Mouse (Mus musculus) stomach, embryonic 16.5 days (tissue): ENCODE measurements at regions not wholly inside any gene's neighbourhood (a gene's known extent, or its start where the extent isn't known, plus 50 kb on each side); places are given as distances from the start of the nearest gene placed in this dataset.

Experiments used
- ATAC-seq: fragments of 200-750 bp; cut with Nextera tagmentation; 2 replicates; pipeline ENCODE4 v1.8.0; 2017; ENCODE audit warnings: moderate number of reproducible peaks, moderate TSS enrichment; ENCODE audit not compliant: insufficient read depth, low FRiP score
- H3K27ac ChIP-seq: fragments of 300-500 bp; sonication (generic); 2 replicates; pipeline ENCODE4 v1.5.1; 2014; ENCODE audit warnings: low read length
- H3K27me3 ChIP-seq: fragments of 300-500 bp; sonication (generic); 2 replicates; pipeline ENCODE4 v1.6.1; 2014; ENCODE audit warnings: low read length, control low read depth, mixed read lengths; ENCODE audit not compliant: control insufficient read depth, insufficient read depth
- H3K36me3 ChIP-seq: fragments of 300-500 bp; sonication (generic); 2 replicates; pipeline ENCODE4 v1.6.1; 2014; ENCODE audit warnings: low read length; ENCODE audit not compliant: control insufficient read depth, insufficient read depth
- H3K4me1 ChIP-seq: fragments of 300-500 bp; sonication (generic); 2 replicates; pipeline ENCODE4 v1.6.1; 2014; ENCODE audit warnings: low read length, control low read depth, mixed read lengths; ENCODE audit not compliant: control insufficient read depth, insufficient read depth
- H3K4me2 ChIP-seq: fragments of 300-500 bp; sonication (generic); 2 replicates; pipeline ENCODE4 v1.6.1; 2014; ENCODE audit warnings: low read depth, low read length, mixed read lengths
- H3K4me3 ChIP-seq: fragments of 300-500 bp; sonication (generic); replicated peaks from 2 replicates; pipeline ENCODE4 v1.5.1; 2014; ENCODE audit warnings: mild to moderate bottlenecking, low read length
- H3K9ac ChIP-seq: fragments of 300-500 bp; sonication (generic); 2 replicates; pipeline ENCODE4 v1.6.1; 2014; ENCODE audit warnings: low read length
- H3K9me3 ChIP-seq: fragments of 300-500 bp; sonication (generic); replicated peaks from 2 replicates; pipeline ENCODE4 v1.6.1; 2016; ENCODE audit warnings: low read length, control low read depth; ENCODE audit not compliant: control insufficient read depth
- WGBS: fragments of 180-500 bp; shearing (Covaris S2); extraction: QIAGEN DNeasy Blood & Tissue Kit; methylation state at CpG from one replicate; pipeline ENCODE4 v1.1.7; 2014; 5-methylcytosine and 5-hydroxymethylcytosine counted together

DNA sequence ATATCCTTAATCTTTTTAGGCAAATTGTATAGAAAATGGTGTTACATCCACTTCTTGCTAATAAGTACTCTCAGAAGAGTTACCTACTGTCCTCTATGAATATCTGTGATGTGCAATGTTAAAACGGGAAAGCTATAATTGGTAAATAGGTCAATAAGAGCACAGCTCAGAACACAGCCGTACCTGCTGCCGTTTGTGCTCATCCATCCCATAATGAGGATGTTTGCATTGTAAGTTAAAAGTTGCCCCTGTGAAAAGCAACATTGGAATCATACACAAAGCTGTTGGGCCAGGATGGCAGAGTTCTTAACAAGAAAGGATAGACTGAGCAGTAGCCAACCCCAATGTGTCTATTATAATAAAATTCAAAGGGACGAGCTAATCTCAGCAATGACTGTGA, 476.6 kb downstream of the Ptprc start:
- ATAC-seq: no peak
- no peaks in the 10 kb centered on the region for H3K27me3 ChIP-seq
- 83% methylated on average over 4 of the region's 4 CpGs for WGBS
- H3K9me3 ChIP-seq: no peaks in the 10 kb centered on the region
- no peaks in the 10 kb centered on the region for H3K36me3 ChIP-seq
- no peak overlapping the region for H3K9ac ChIP-seq
- H3K4me1 ChIP-seq: no peaks in the 10 kb centered on the region
- H3K27ac ChIP-seq: no peak overlapping the region
- H3K4me2 ChIP-seq: no peak overlapping the region
- no peak overlapping the region for H3K4me3 ChIP-seq

GRCm38 (mm10) chr1:137697289-137697688, 478.2 kb downstream of the Ptprc start:
- H3K9ac ChIP-seq: no peak overlapping the region
- no peak for ATAC-seq
- H3K4me2 ChIP-seq: no peak overlapping the region
- WGBS: 75% methylated on average over 5 of the region's 5 CpGs
- H3K27ac ChIP-seq: no peak overlapping the region
- no peaks in the 10 kb centered on the region for H3K36me3 ChIP-seq
- no peaks in the 10 kb centered on the region for H3K4me1 ChIP-seq
- H3K4me3 ChIP-seq: no peak overlapping the region
- H3K9me3 ChIP-seq: no peaks in the 10 kb centered on the region
- H3K27me3 ChIP-seq: no peaks in the 10 kb centered on the region

- no peaks in the 10 kb centered on the region for H3K27me3 ChIP-seq
- 47% methylated on average over 3 of the region's 3 CpGs for WGBS
- H3K9me3 ChIP-seq: no peaks in the 10 kb centered on the region
- H3K4me3 ChIP-seq: no peak overlapping the region
- H3K36me3 ChIP-seq: no peaks in the 10 kb centered on the region
- no peak overlapping the region for H3K9ac ChIP-seq
- no peak overlapping the region for H3K4me2 ChIP-seq
- ATAC-seq: no peak
- H3K4me1 ChIP-seq: no peaks in the 10 kb centered on the region
- H3K27ac ChIP-seq: no peak overlapping the region
Observed at GRCm38 (mm10) chr1:137696796-137697195, 478.7 kb downstream of the Ptprc start.

GRCm38 (mm10) chr1:137695751-137696150, 479.8 kb downstream of the Ptprc start:
- no peaks in the 10 kb centered on the region for H3K4me1 ChIP-seq
- H3K27me3 ChIP-seq: no peaks in the 10 kb centered on the region
- no peaks in the 10 kb centered on the region for H3K9me3 ChIP-seq
- 79% methylated on average over 3 of the region's 3 CpGs for WGBS
- H3K4me2 ChIP-seq: no peak overlapping the region
- no peak for ATAC-seq
- H3K36me3 ChIP-seq: no peaks in the 10 kb centered on the region
- no peak overlapping the region for H3K27ac ChIP-seq
- H3K4me3 ChIP-seq: no peak overlapping the region
- H3K9ac ChIP-seq: no peak overlapping the region

GRCm38 (mm10) chr1:137692525-137692924, 483.0 kb downstream of the Ptprc start:
- Histone ChIP-seq H3K9ac (no peak overlapping the region), H3K27ac (no peak overlapping the region), H3K36me3 (no peaks in the 10 kb centered on the region), H3K9me3 (no peaks in the 10 kb centered on the region), H3K27me3 (no peaks in the 10 kb centered on the region), H3K4me1 (no peaks in the 10 kb centered on the region), H3K4me2 (no peak overlapping the region), H3K4me3 (no peak overlapping the region)
- 52% methylated on average over 2 of the region's 2 CpGs for WGBS
- no peak for ATAC-seq

DNA sequence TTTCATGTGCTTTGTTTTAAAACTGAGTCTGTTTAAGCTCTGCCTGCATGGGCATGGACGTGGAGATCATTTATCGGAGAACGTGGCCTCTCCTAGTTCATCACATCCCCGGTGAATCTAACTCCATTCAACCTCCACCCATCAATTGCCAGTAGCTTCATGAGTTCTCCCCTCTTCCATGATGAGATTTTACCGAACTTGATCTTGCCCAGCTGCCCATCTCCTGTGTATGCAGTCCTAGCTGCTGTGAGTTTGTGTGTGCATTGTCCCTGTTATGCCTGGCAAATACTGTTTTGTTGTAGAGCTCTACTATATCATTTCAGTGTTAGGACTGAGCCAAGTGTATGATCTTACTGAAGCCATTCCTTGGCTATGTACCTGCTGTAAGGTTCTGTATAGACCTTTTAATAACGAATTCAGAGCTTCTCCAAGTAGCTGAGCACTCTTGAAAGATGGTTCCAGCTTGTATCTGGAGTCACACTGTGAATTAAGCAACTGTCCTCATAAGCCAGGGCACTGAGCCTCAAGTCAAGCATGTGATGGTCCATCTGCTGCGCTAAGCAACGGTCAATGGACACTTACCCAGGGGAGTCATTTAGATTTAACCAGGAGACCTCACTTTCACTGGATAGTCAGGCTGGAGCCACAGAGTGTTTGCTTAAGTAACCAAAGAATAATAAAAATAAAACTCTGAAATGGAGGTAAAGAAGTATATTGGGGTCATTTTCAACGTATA, 484.5 kb downstream of the Ptprc start:
- no peak overlapping the region for H3K9ac ChIP-seq
- H3K9me3 ChIP-seq: no peaks in the 10 kb centered on the region
- no peak overlapping the region for H3K27ac ChIP-seq
- H3K36me3 ChIP-seq: no peaks in the 10 kb centered on the region
- WGBS: 85% methylated on average over 9 of the region's 9 CpGs
- H3K4me3 ChIP-seq: no peak overlapping the region
- no peaks in the 10 kb centered on the region for H3K27me3 ChIP-seq
- H3K4me1 ChIP-seq: no peaks in the 10 kb centered on the region
- H3K4me2 ChIP-seq: no peak overlapping the region
- no peak for ATAC-seq

DNA sequence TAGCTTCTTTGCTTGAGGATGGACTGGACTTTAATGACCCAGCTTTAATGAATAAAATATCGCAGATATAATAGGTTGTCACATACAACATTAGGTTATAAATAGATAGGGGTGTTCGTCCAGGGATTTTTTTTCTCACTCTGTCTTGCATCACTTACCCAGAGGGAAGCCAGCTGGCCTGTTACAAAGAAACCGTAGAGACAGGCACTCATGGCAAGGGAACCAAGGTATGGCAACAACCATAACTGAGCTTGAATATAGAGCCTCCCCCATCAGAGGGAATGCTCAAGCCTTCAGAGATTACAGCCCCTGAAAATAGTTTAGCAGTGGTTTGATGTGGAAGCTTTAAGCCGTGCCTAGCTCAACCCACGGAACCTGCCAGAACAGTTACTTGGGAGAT, 504.9 kb downstream of the Ptprc start:
- no peak overlapping the region for H3K9ac ChIP-seq
- no peak for ATAC-seq
- no peak overlapping the region for H3K4me3 ChIP-seq
- H3K36me3 ChIP-seq: no peaks in the 10 kb centered on the region
- WGBS: 69% methylated on average over 5 of the region's 5 CpGs
- H3K9me3 ChIP-seq: no peaks in the 10 kb centered on the region
- H3K27ac ChIP-seq: no peak overlapping the region
- H3K27me3 ChIP-seq: no peaks in the 10 kb centered on the region
- no peak overlapping the region for H3K4me2 ChIP-seq
- no peaks in the 10 kb centered on the region for H3K4me1 ChIP-seq

- Histone ChIP-seq H3K36me3 (no peaks in the 10 kb centered on the region), H3K4me1 (no peaks in the 10 kb centered on the region), H3K9me3 (no peaks in the 10 kb centered on the region), H3K27me3 (no peaks in the 10 kb centered on the region), H3K4me2 (no peak overlapping the region), H3K27ac (no peak overlapping the region), H3K9ac (no peak overlapping the region), H3K4me3 (no peak overlapping the region)
- no peak for ATAC-seq
- 69% methylated on average over 3 of the region's 3 CpGs for WGBS
Observed at GRCm38 (mm10) chr1:137669849-137670248, 505.7 kb downstream of the Ptprc start.

DNA sequence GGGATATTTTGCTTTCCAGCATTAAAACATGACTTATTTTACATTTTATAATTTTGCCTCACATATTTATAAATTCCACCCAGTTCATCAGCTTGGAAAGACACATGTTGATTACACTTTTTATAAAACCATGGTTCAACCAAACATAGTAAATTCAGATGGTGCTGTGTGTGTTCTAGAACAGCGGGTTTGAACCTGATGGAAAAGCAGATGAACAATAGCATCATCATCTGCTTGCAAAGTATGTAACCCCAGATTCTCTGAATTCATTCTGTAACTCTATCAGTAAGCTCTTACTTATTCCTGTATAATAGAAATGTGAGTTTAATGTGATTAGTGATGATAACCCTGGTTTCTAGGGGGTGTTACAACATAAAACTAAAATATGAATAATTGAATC, 517.4 kb downstream of the Ptprc start:
- Histone ChIP-seq H3K4me1 (0 out of 2 replicates have a peak, but pooled peaks cover 3% of the 10 kb centered on the region), H3K4me2 (no peak overlapping the region), H3K4me3 (no peak overlapping the region), H3K9ac (no peak overlapping the region), H3K27me3 (no peaks in the 10 kb centered on the region), H3K9me3 (no peaks in the 10 kb centered on the region), H3K27ac (no peak overlapping the region), H3K36me3 (no peaks in the 10 kb centered on the region)
- ATAC-seq: no peak
- 81% methylated on average over 1 of the region's 1 CpGs for WGBS
